Mouse (Mus musculus) midbrain, embryonic 12.5 days (tissue): Measurements from ENCODE around the gene Lhfp. TPM values are rescaled to one million over a fixed set of nuclear protein-coding genes. Genes with fewer than 3 reads are reported as not detected.

Experiments used
- polyA plus RNA-seq: library from polyadenylated mRNA; unstranded; fragments of >200 nt; fragmentation: Nextera tagmentation; extraction: Ambion mirVana; gene quantifications from 2 replicates; pipeline ENCODE4 v1.2.1, GENCODE M21; 2016

Lhfp gene
- polyA plus RNA-seq, 1 experiment from 2014 or later = 49.4 TPM

Other genes with a start within 250 kb of the Lhfp start
- 58.6 and 58.7 TPM in 2 replicates for gene Cog6, start 24.3 kb upstream of the Lhfp start, polyA plus RNA-seq